Mouse (Mus musculus): Measurements from ENCODE around the gene Ngfr.

Gene Ngfr

GRCm38 (mm10) chr11:95567936-95568715, 19.4 kb downstream of the Ngfr start:
- DNase-seq (ENCODE audit: low read depth, low spot score), result no peak

- DNase-seq (ENCODE audit: low read depth, low spot score), result no peak
These were observed 20.2 kb downstream of the Ngfr start for GRCm38 (mm10) chr11:95567366-95567765.

- no peak for DNase-seq (ENCODE audit: low read depth, low spot score)
These were observed 22.2 kb downstream of the Ngfr start for GRCm38 (mm10) chr11:95565327-95565726.

- peak; percentile 76 for DNase-seq (ENCODE audit: low read depth, low spot score)
These were observed 23.7 kb downstream of the Ngfr start for GRCm38 (mm10) chr11:95563849-95564248.

- DNase-seq (ENCODE audit: low read depth, low spot score), result no peak
These were observed 26.8 kb downstream of the Ngfr start for GRCm38 (mm10) chr11:95560773-95561172.

GRCm38 (mm10) chr11:95559761-95560160, 27.8 kb downstream of the Ngfr start:
- DNase-seq (ENCODE audit: low read depth, low spot score), result no peak

- DNase-seq (ENCODE audit: low read depth, low spot score), result no peak
These were observed 29.8 kb downstream of the Ngfr start for GRCm38 (mm10) chr11:95557719-95558118.

- peak; percentile 67 for DNase-seq (ENCODE audit: low read depth, low spot score)
These were observed 30.5 kb downstream of the Ngfr start for GRCm38 (mm10) chr11:95557032-95557431.

GRCm38 (mm10) chr11:95555279-95555678, 32.3 kb downstream of the Ngfr start:
- DNase-seq (ENCODE audit: low read depth, low spot score), result no peak

GRCm38 (mm10) chr11:95550301-95551021, 37.1 kb downstream of the Ngfr start:
- DNase-seq (ENCODE audit: low read depth, low spot score), result no peak

- no peak for DNase-seq (ENCODE audit: low read depth, low spot score)
These were observed 41.3 kb downstream of the Ngfr start for GRCm38 (mm10) chr11:95546021-95546782.

- peak; percentile 95 for DNase-seq (ENCODE audit: low read depth, low spot score)
These were observed 42.8 kb downstream of the Ngfr start for GRCm38 (mm10) chr11:95544546-95545327.

- DNase-seq (ENCODE audit: low read depth, low spot score), result peak; percentile 60
These were observed 46.7 kb downstream of the Ngfr start for GRCm38 (mm10) chr11:95540637-95541385.

GRCm38 (mm10) chr11:95538378-95539104, 49.0 kb downstream of the Ngfr start:
- DNase-seq (ENCODE audit: low read depth, low spot score), result no peak

GRCm38 (mm10) chr11:95533484-95534160, 53.9 kb downstream of the Ngfr start:
- peak; percentile 86 for DNase-seq (ENCODE audit: low read depth, low spot score)

- DNase-seq (ENCODE audit: low read depth, low spot score), result peak; percentile 95
These were observed 55.0 kb downstream of the Ngfr start for GRCm38 (mm10) chr11:95532353-95533072.

- DNase-seq (ENCODE audit: low read depth, low spot score), result peak; percentile 45
These were observed 59.3 kb downstream of the Ngfr start for GRCm38 (mm10) chr11:95528231-95528630.

GRCm38 (mm10) chr11:95527307-95527706, 60.2 kb downstream of the Ngfr start:
- no peak for DNase-seq (ENCODE audit: low read depth, low spot score)

GRCm38 (mm10) chr11:95521563-95521962, 66.0 kb downstream of the Ngfr start:
- peak; percentile 89 for DNase-seq (ENCODE audit: low read depth, low spot score)

All from ZHBTc4 (cell line).